Mouse (Mus musculus) liver, adult 2 months (tissue): ENCODE data around the gene Elavl1.

Experiments used
- CTCF ChIP-seq: fragments of 200-500 bp; IDR thresholded peaks from 2 replicates; pipeline ENCODE4 v1.5.1; 2011; ENCODE audit warnings: low read depth, low read length, control low read depth
- POLR2A ChIP-seq: fragments of 200-500 bp; IDR thresholded peaks from 2 replicates; pipeline ENCODE4 v1.6.1; 2011; ENCODE audit warnings: low read length, control low read depth; ENCODE audit not compliant: insufficient read depth; ENCODE audit errors: extremely low read depth

DNA sequence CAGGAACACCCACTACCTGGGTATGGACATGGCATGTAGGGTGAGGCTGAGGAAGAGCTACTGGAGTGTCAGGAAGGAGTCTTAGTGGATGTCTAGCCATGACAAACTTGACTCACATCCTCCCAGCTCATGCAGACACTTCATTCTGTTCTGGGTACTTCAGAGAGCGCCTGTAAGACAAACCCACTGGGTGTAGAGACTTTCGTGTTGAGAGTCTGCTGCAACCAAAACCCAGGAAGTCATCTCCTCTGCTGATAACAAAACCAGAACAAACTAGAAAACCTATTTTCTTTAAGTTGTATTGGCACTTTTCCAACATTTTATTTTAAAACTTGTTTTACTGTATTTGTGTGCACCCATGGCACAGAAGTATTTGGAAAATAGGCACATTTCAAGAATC lies 19.4 kb downstream of the Elavl1 start:
- TF ChIP-seq CTCF (no peak), POLR2A (no peak)
